Mouse (Mus musculus): ENCODE data around the gene Car9.
"Not testable (repeated sequence)": the region's sequence is repeated elsewhere in the genome, so short reads cannot be mapped to it uniquely, and the experiment has no call there.

The Car9 gene

DNA sequence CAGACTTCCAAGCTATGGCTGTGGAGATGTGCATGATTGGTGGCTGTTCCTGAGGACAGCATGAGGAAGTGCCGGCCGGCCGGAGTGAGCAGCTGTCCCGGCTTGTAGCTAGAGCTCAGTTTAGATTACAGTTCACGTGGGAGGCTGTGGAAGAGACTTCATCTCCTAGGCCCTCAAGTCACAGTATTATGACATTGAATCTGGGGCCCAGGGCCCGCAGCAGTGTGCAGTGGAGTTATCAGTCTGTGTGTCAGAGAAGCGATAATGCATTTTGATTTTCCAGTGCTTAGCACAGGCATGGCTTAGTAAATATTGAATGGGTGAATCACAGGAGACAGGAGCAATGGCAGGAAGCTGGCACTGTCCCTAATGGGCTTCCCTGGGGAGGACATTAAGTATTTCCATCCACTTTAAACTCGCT lies 23.3 kb downstream of the Car9 start:
- DNase-seq: no peak

DNA sequence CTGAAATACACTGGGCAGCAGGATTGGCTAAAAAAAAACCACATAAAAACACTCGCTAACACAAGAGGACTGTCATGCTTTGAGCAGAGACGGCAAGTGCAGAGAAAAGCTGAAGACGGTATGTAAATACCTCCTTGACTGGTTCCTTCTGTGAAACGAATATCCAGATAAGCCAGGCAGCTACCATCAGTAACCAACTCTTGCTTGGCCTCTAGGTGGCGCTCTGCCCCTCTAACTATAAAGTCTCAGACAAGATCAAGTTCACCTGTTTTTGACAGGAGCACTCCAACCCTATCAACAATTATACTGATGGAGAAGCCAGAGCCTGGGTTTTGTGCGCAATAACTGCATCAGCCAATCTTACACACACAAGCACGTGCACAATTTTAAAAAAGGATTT lies 23.8 kb downstream of the Car9 start:
- peak; percentile 79 to 89 for DNase-seq

DNA sequence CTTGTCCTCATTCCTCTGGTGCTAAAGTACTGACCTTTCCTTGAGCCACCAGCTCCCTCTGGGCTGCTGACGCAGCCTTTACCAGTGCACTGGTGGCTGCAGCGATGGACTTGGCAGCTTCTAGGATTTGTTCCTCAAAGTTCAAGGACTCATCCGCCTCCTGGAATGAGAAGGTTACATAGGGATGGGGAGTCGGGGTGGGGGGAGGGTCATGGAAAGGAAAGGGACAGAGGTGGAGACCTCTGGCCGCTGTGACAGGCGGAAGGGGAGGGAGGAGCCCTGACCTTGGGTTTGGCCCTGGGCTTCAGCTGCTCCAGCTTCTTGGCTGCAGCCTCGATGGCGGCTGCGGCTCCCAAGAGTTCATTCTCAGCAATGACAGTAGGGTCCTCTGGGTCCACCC lies 26.5 kb downstream of the Car9 start:
- DNase-seq: no peak

DNA sequence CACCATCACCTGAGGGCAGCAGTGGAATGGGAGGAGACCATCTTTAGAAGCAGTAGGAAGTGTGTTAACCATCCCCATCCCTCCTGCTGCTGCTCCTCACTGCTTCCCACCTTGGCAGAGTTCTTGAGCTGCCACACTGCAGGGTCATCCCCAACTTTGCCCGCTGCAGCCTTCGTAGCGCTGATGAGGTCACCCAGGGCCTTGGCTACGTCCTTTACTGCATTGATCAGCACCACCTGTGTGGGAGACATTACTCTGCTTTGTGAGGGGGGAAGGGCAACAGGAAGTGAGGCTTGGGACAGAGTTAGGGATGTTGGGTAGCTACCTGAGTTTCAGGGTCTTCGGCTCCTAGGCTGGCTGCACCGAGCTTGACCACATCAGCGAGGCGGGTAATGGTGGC lies 28.9 kb downstream of the Car9 start:
- no peak for DNase-seq

DNA sequence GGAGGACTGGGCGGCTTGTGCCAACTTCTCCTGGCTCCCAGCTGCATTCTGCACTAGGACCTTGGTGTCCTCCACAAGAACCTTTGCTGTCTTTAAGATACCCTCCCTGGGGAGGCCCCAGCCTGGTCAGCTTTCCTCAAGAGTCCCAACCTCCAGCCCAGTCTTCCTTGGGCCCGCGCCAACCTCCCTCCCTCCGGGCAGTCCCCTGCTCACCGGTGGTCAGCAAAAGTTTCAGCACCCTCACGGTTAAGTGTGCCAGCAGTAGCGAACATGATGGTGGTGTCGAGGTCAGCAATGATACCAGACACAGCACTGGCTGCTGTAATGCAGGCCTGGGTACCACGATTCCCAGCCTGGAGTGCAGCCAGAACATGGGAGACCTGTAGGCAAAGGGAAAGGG lies 29.3 kb downstream of the Car9 start:
- DNase-seq: no peak

DNA sequence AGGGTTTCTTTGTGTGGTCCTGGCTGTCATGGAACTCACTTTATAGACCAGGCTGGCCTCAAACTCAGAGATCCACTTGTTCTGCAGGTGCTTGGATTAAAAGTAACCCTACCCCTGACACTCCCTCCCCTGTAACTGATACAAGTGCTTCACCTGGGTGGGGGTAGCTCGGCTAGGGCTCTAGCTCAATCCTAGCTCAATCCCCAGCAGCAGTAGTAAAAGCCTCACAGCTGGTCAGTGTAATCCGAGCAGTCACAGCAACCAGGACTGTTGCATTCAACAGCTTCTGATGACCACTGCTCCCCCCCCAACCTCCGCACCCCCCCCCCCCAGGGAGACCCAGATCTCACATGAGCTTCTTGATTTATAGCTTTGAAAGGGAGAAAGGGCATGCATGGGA lies 35.3 kb downstream of the Car9 start:
- no peak for DNase-seq

DNA sequence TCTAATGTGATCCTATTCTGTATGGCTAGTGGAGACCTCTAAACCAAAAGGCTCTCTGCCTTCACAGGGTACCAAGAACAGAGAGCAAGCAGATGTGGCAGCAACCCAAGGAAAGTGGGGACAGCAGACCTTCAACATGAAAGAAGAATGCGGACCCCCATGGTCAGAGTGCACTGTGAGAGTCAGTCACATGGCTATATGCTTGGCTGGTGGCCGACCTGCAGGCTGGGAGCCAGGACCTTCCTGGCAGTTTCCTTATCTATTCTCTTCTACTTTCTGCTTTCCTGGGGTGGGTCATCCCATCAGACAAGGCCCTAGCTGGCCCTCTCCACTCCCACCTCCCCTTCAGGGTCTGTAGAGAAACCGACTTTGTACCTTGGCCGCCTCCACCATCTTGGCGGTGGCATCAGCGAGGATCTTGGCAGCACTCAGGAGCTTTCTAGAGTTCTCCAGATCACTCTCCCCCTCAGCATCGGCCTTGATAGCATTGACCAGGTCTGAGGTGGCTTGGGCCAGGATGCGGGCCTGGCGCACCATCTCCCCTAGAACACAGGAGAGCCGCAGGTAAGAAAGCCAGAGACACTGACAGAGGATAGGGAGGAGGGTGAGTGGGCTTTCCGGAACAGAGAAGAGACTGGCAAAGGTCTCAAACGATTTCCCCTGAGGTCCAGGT lies 39.7 kb downstream of the Car9 start:
- no peak for DNase-seq

DNA sequence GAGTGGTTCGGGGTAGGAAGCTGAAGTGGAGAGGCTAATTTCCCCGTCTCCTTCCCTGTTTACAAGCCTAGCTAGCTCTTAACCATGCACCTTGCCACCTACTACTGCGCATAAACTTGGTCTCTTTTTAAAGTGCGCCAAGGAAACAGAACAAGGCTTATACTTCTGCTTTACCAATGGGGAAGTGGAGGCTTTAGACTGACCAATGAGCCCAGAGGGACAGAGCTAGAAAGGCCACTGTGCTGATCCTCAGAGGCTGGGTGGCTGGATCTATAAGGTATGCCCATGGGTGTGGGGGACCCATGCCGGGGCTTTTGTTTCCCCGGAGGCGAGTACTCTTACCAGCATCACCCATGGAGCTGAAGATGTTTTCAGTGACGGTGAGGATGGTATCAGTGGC lies 40.4 kb downstream of the Car9 start:
- DNase-seq: no peak

DNA sequence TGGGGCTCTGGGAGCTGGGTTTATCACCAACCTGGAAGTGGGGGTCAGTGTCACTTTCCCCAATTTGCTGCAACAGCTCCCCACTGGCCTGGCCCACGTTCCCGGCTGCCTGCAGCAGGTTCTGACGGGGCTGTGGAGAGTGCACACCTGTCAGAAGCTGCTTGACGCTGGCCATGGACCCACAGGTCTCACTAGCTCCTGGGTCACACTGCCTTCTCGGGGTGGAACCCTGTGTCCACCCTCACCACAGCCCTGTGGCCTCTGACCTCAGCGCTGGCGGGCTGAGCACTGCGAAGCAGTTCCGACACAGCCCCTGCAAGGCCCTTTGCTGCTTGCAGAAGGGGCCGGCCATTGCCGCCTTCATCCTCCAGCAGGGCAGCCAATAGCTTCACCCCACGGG lies 42.3 kb downstream of the Car9 start:
- DNase-seq: no peak

DNA sequence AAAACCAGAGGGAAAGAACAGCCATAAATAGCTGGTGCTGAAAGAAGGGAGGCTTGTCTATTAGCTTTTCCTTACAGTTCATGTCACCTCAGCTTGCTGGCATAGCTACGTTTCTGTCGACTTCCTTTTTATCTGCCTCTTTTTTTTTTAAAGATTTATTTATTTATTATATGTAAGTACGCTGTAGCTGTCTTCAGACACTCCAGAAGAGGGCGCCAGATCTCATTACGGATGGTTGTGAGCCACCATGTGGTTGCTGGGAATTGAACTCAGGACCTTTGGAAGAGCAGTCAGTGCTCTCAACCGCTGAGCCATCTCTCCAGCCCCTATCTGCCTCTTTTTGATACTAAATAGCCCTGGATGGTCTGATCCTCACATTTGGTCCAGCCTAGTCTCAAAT lies 45.1 kb downstream of the Car9 start:
- not testable (repeated sequence) for DNase-seq

DNA sequence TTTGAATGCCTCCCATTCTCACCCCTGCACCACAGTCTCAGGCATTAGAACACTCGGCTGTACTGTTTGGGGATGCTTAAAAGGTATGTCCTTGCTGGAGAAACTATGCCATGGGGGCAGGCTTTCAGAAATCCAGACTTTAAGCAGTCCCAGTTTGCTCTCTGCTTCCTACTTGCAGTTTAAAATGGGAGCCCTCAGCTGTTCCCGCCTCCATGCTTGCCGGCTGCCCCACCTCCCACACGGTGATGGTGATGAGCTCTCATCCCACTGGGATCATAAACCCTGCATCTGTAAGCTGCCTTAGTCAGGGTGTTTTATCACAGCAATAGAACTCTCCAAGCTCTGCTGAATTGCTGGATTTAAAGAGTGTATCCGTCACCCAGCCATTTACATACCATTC lies 45.7 kb downstream of the Car9 start:
- no peak for DNase-seq

DNA sequence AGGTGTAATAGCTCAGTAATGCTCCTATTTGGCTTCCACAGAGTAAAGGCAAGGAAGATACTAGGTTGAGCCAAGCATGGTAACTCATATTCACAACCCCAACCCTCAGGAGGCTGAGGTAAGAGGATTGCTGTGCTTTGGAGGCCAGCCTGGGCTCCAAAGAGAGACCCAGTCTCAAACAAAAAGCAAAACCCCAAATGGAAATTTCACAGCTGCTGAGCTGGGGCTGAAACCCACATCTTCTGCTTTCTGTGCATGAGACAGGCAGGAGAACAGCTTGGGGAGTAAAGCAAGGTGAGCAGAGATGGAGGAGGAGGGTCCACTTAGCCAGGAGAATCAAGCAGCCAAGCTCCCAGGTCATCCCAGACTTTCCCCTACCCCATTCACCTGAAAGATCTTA lies 47.1 kb downstream of the Car9 start:
- DNase-seq: no peak

DNA sequence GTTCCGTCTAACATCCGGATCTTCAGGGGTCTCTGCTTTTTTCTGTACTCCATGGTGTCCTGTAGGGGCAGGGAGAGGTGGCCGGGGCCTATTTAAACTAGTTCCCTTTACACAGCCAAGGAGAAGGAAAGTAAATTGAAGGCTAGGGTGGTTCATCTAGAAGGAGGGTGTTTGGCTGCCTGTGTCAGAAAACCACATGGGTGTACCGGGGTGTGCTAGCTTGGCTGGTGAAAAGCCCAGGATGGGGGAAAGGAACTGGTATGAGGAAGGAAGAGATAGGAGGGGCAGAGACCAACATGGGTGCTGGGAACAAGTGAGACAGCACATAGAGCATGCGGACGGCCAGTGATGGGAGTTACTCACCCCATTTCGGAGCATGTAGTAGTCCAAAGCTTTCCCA lies 49.2 kb downstream of the Car9 start:
- no peak for DNase-seq

DNA sequence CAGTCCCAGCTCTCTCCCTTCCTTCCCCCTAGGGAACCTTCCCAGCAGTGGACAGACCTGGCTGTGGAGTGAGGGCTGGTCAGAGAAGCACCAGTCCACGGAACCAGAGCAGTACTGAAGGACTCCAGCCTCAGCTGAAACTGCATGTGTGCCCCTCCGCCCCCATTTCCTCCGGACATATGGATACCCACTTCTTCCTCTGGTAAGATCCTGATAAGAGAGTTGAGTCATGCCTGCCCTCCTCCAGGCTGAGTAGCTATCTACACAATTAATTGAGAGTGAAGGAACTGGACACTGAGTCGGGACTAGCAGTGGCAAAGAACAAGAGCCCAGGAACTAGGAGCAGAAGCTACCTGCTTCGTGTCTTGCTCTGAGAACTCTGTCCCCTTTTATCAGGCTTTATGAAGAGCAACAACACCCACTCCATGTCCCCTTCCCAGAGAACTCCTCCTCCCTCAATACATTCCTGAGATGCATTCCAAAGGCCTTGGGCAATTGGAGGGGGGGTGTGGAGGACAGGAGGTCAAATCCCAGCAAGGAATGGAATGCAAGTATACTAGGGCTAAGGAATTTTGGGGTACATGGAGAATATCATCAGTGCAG lies 51.4 kb downstream of the Car9 start:
- no peak for DNase-seq

DNA sequence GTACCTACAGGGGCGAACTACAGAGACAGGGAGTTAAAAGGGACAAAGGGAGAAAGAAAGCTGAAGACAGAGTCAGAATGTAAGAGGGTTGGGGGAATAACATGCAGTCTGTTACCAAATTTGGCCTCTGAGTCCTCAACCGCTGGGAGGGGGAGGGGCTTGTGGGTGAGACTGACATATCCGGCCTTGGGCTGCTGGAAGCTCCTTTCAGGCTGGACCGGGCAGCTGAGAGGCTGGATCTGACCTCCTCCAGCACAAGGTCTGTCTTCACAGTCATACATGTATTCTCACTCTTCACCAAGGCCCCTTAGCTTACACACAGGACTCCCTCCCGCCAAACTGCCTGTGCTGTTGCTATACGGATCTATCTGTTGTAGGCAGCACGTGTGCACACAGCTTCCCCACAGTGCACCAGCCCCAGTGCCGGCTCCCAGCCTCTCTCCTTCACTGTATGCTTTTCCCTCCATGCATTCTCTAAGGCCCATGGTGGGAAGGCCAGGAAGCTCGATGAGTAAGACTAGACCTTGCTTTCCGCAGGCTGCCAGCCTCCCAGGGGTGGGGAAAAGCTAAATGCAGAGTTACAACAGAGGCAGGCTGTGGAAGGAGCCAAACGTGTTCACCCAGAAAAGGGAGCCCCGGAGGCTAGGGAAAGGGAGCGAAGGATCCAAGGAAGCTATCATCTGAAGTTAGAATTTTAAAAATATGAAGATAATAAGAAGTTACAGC lies 52.0 kb downstream of the Car9 start:
- DNase-seq: peak in 1 of 2 experiments; percentile 31

DNA sequence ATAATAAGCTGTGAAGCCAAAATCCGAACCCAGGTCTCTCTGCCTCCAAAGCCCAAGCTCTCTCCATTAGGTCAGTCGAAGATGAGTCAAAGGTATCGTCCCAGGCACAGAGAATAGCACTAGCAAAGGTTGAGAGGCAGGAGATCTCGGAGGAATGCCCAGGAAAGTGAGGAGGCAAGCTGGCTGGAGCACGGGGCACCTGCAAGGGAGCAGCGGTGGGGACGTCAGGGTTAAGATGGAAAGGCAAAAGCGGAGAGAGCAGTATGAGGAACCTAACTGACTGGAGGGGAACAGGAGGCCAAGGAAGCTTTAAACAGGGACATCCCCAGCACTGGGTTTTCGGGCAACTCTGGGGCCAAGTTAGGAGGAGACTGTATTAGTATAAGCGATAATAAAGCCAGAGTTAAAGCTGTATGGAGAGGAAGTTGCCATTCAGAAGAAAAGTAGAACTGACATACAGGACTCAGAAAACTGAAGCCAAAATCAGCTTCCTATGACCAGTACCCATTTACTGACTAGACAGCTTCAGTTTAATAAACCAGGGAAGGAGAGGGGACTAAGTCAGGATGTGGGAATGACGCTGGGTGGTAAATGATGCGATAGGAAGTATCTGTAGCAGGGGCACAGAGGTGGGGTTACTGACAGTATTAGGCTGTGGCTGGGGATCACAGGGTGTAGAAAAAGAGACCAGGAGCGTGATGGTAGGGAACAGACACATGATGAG lies 52.9 kb downstream of the Car9 start:
- no peak for DNase-seq

DNA sequence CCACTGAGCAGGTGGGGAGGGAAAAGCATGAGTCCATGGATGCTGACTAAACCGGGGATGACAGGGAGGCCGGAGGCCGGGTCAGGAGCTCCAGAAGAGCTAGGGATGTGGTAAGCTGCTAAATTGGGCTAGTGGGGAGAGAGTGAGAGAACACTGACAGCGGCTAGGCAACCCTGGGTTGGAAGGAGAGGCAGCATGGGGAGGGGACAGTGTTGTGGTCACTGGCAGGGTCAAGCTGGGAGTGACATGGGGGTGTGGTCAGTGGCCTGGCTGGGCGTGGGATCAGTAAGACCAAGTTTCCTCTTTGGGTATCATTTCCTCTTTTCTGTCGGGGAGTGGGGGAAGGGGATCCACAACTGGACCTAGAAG lies 53.5 kb downstream of the Car9 start:
- DNase-seq: no peak

DNA sequence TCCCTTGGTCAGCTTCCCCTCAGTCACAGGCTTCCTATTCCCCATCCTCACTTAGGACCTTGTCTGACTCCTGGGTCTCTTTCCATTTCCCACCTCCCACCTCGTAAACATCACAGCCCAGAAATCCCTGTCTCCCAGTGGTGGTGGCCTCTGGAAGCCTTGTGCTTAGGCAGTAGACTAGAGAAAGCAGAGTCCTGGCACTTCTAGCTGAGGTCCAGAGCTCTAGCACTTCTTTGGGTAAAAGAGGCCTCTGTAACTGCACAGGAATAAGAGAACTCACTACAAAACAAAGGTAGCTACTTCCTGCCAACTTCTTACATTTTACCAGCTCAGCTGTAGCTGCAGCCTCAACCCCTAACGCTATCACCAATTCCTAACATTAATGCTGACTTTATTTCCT lies 54.2 kb downstream of the Car9 start:
- no peak for DNase-seq

DNA sequence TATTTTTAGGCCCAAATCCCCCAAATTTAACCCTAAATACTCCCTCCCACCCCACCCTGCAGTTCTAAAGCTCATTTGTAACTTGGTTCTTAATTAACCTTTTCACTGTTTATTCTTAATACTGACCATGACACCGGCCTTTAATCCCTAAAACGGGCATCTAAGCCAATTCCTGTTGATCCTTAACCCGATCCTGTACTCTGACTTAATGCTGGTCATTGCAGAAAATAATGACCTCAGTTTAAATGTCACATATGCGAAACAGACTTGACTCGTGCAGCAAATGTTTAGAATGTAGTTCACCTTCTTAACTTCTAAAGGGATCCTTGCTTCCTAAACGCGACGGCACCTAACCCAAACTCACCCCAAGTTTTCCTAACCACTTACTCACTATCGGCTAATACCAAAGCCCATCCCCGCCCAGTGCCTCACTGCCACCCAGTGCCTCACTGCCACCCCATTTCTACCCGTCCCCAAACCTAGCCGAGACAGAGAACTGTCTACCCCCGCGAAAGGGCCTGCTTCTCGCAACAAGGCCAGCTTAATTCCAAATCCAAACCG lies 54.8 kb downstream of the Car9 start:
- DNase-seq: no peak

DNA sequence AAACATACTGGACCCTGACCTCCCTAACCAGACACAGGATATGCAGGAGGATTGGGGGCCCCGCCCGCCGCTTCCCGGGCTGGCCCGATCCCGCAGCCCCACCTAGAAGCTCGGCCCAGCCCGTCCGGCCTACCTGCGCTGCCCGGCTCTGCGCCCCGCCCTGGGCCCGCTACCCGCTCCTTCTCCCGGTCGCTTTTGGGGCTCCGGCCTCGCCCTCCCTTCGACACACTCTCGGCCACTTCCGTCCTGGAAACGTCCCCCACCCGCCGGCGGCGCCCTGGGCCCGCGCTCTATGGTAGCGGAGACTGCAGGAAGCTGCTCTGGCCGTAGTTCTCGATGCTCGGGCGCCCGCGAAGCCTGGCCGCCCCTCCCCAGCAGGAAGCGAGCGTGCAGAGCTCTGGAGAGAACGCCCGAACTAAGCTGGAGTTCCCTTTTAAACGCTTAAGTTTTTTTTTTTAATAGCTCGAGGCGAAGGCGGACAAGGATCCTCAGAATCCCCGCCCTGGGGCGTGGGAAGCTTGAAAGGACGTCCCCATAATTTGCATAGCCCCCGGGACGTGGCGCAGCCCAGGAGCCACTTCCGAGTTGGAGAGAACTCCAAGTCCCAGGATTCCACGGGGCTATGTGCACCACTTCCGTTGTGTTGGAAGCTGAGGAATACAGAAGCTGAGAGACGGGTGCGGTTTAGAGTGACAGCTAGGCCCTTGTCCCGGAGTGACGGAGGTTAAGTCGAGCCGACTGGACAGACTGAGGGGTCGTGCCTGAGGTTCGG lies 55.4 kb downstream of the Car9 start, which contains the start of the genes Creb3 and Tln1:
Gene Creb3, plus strand, starts transcription at position 336 of the 772 bp plus-strand sequence.
Gene Tln1, minus strand, starts transcription at position 695 of the 772 bp plus-strand sequence.
- DNase-seq: peak; percentile 96

DNA sequence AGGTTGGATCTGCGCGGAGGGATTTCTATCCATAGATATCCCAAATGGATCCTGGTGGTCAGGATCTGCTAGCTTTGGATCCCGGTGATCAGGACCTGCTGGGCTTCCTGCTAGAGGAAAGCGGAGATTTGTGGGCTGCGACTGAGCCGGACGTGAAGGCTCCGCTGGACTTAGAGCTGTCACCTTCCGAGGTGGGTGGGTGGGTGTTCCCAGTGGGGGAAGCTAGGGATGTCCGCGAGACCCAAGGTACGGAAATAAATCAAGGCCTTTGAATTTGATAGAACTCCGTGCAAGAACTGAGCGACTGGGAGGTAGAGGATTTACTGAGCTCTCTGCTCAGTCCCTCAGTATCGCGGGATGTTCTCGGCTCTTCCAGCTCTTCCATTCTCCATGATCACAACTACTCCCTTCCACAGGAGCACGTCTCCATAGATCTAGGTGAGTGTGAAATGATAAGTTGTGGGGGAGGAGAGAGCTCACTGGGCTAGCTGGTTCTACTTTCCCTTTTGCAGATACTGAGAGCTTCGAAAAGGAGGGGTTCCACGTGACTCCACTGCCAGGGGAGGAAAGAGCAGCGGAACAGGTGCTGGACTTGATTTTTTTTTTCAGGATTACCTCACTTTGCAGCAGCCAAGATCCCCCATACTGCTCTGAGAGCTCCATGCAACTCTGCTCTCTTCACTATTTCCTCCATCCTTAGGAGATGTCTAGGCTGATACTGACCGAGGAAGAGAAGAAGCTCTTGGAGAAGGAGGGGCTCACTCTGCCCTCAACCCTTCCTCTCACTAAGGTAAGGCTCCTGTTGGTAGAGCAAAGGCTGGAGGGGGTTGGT lies 56.2 kb downstream of the Car9 start:
- no peak for DNase-seq

Measured in cerebellum, postnatal 25 days (tissue).